16 mouse cellular contexts compared by ENCODE assay signal in the genomic region with DNA sequence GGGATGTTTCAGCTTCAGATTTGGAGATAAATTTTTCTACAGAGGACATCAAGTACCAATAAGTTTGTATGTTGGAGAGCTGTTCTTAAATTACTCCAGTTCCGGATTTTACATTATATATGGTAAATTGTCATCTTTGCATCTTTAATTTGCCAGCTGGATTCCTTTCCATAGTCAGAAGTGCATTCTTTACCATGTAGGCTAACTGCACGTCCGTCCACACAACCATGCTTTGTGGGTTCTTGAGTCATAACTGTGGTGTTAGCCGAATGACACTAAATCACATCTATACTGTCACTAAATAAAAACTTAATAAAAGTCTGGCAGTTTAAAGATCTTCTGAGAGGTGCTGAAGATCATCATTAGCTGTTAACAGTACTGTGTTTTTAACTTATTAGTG.
"Had no signal": no experiment of that assay in that cellular context is flagged by ENCODE, and none has a peak within 500 bp of the region (broad histone marks: within the 10 kb centered on the region; RNA-seq: fewer than 3 reads in every experiment).

No protein-coding gene starts in this region.

- H3K4me1 ChIP-seq: lung, embryonic 15.5 days; midbrain, embryonic 10.5 days; midbrain, embryonic 12.5 days; neural tube, embryonic 12.5 days; stomach, embryonic 15.5 days had no signal

- H3K9me3 ChIP-seq: lung, embryonic 15.5 days; midbrain, embryonic 10.5 days; midbrain, embryonic 12.5 days; neural tube, embryonic 12.5 days; stomach, embryonic 15.5 days had no signal

- H3K4me3 ChIP-seq: lung, embryonic 15.5 days; midbrain, embryonic 10.5 days; midbrain, embryonic 12.5 days; neural tube, embryonic 12.5 days; stomach, embryonic 15.5 days had no signal

- H3K4me2 ChIP-seq: lung, embryonic 15.5 days; midbrain, embryonic 12.5 days; neural tube, embryonic 12.5 days; stomach, embryonic 15.5 days had no signal

- H3K27me3 ChIP-seq: lung, embryonic 15.5 days; midbrain, embryonic 12.5 days; neural tube, embryonic 12.5 days; stomach, embryonic 15.5 days had no signal

- H3K27ac ChIP-seq: lung, embryonic 15.5 days; midbrain, embryonic 10.5 days; midbrain, embryonic 12.5 days; neural tube, embryonic 12.5 days; stomach, embryonic 15.5 days; stomach, postnatal 0 days had no signal

- H3K9ac ChIP-seq: lung, embryonic 15.5 days; midbrain, embryonic 12.5 days; neural tube, embryonic 12.5 days; stomach, embryonic 15.5 days had no signal

- H3K36me3 ChIP-seq: lung, embryonic 15.5 days; midbrain, embryonic 10.5 days; midbrain, embryonic 12.5 days; neural tube, embryonic 12.5 days; stomach, embryonic 15.5 days had no signal

- DNase-seq: lung, adult 18-20 months; lung, postnatal 14 days; lung, postnatal 4 days; midbrain, embryonic 14.5 days; right cerebral cortex, postnatal 14 days; thymus, adult 2 months; thymus, postnatal 25 days; thymus, postnatal 4 days had no signal

- ATAC-seq: lung, postnatal 0 days; midbrain, embryonic 16.5 days had no signal
